Mouse (Mus musculus) lung, adult 2 months (tissue): Measurements from ENCODE around the gene Apbb2. TPM values are rescaled to one million over a fixed set of nuclear protein-coding genes. Genes with fewer than 3 reads are reported as not detected.

ENCODE experiments used
- DNase-seq: peaks from one replicate; pipeline ENCODE4 v3.0.0; 2022
- H3K4me1 ChIP-seq: fragments of 200-500 bp; 2 replicates; pipeline ENCODE4 v1.6.1; 2011; ENCODE audit warnings: low read length; ENCODE audit not compliant: control insufficient read depth, insufficient read depth
- H3K4me3 ChIP-seq: fragments of 200-500 bp; replicated peaks from 2 replicates; pipeline ENCODE3; 2011; ENCODE audit warnings: low read depth, mild to moderate bottlenecking, control low read depth, low read length; ENCODE audit errors: extremely low read depth
- CTCF ChIP-seq: fragments of 200-500 bp; IDR thresholded peaks from 2 replicates; pipeline ENCODE4 v1.5.1; 2011; ENCODE audit warnings: mild to moderate bottlenecking, low read length, control low read depth; ENCODE audit not compliant: insufficient read depth
- POLR2A ChIP-seq: fragments of 200-500 bp; IDR thresholded peaks from 2 replicates; pipeline ENCODE4 v1.6.1; 2011; ENCODE audit warnings: low read depth, mild to moderate bottlenecking, control low read depth, low read length, borderline replicate concordance; ENCODE audit errors: extremely low read depth
- WGBS: fragments of 180-500 bp; shearing (Covaris S2); methylation state at CpG from one replicate; pipeline ENCODE4 v1.1.7; 2018; 5-methylcytosine and 5-hydroxymethylcytosine counted together
- polyA plus RNA-seq: library from polyadenylated mRNA; depleted of rRNA; stranded (reverse); fragments of >200 nt; gene quantifications from 2 replicates; pipeline ENCODE4 v1.2.3, GENCODE M21; 2012

The Apbb2 gene
- polyA plus RNA-seq, 1 experiment, result 24.6 TPM

- Histone ChIP-seq H3K4me1 (peaks cover under 1% of the 10 kb centered on the region; the same call in 1 of the 2 replicates), H3K4me3 (no peak overlapping the region)
- whole genome bisulfite sequencing, result 75% methylated on average over 11 of the region's 11 CpGs
- TF ChIP-seq POLR2A (no peak), CTCF (no peak)
- no peak for DNase-seq
These were observed 144.4 kb downstream of the Apbb2 start for GRCm38 (mm10) chr5:66474153-66474552.

- Histone ChIP-seq H3K4me1 (no peaks in the 10 kb centered on the region; the same call in 1 of the 2 replicates), H3K4me3 (no peak overlapping the region)
- WGBS, result 51% methylated on average over 12 of the region's 12 CpGs
- DNase-seq, result no peak
- TF ChIP-seq CTCF, result no peak
- TF ChIP-seq POLR2A, result no peak
These were observed 145.0 kb downstream of the Apbb2 start for GRCm38 (mm10) chr5:66473599-66473998.

DNA sequence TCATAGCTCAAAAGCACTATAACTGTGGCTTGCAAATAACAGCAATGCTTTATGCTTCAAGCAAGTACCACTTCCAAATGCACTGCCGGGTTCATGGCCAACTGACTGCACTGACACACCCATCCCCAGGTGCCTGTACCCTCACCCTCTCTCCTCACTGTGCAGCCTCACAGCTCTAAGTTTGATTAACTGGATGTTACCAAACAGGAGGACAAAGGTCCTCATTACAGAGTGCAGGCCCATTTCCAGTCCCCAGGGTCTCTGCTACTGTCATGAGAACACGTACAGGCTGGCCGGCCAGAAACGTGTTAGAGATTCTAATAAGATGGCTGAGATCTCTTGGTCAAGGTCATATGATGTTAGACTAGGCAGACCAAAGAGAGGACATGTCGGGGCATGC is 147.7 kb downstream of the Apbb2 start:
- TF ChIP-seq CTCF (no peak), POLR2A (no peak)
- Histone ChIP-seq H3K4me3 (no peak overlapping the region), H3K4me1 (no peaks in the 10 kb centered on the region; the same call in 1 of the 2 replicates)
- DNase-seq, result no peak
- WGBS, result 84% methylated on average over 5 of the region's 5 CpGs

GRCm38 (mm10) chr5:66469685-66470084 is 148.9 kb downstream of the Apbb2 start:
- Histone ChIP-seq H3K4me1 (no peaks in the 10 kb centered on the region; the same call in 1 of the 2 replicates), H3K4me3 (no peak overlapping the region)
- WGBS, result 44% methylated on average over 11 of the region's 11 CpGs
- DNase-seq, result no peak
- TF ChIP-seq POLR2A, result no peak
- TF ChIP-seq CTCF, result no peak

DNA sequence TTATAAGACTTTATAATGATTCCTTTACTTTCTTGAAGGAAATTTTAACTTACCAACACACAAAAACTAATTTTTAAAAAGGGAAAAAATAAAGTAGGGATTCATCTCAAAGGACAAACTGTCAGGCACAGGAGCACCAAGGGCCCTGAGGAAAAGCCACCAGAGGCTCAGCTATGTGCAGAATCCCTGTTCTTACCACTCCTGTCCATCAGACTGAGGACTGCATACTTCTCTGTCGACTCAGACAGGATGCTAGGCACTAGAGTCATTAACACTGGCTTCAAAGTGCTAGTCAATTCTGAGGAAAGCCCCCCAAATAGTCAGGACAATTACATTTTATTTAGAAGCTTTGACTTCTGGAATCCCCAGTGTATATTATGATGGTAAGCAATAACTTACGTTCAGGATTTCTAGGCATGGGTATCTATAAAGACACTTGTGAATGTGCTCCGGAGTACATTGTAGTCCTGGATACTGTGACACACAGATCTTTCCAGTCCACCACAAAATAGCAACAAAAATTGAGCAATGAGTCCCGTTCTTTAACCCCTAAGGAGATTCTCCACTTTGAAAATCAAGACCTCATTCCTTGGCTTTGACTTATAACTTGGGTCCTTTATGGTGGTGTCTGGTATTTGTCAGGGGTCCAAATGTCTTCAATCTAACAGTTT is 150.1 kb downstream of the Apbb2 start:
- TF ChIP-seq CTCF (no peak), POLR2A (no peak)
- 65% methylated on average over 4 of the region's 4 CpGs for WGBS
- no peaks in the 10 kb centered on the region; the same call in 1 of the 2 replicates for H3K4me1 ChIP-seq
- no peak for DNase-seq
- H3K4me3 ChIP-seq, result no peak overlapping the region

DNA sequence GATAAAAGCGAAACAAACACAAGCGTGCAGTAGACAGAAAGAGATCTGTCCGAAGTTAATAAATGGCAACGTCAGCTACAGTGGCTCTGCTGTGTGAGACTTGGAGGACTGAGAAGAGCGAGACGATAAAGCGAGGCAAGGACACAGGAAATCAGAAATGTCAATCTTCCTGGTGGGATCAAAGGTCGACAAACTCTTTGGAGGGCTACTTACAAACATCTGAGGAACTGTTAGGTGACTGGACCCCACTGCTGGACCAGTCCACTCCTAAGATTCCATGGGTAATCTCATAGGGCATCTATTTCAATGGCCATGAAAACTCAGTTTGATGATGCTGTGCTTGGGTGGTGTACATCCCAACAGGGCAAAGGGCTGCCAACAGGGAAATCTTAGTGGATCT is 155.9 kb downstream of the Apbb2 start:
- no peak overlapping the region for H3K4me3 ChIP-seq

DNA sequence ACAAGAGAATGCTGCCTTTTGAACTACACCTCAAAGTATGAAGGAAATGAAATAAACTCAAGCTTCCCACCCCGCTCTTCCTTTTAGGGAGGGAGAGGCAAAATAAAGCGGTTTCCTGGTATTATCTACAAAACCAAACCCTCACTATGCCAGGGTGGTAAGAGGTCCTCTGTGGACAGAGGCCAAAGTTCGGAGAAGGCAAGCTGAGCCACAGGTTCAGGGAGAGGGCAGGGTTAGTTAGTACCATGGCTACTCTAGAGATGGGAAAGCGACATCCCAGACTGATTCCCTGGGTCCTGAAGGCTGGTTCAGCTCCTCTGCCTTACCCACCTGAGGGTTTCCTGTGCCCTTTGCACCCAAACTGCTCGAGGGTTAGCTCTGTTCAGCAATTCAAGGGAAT is 159.7 kb downstream of the Apbb2 start:
- Histone ChIP-seq H3K4me3 (no peak overlapping the region), H3K4me1 (peaks cover 6% of the 10 kb centered on the region)
- TF ChIP-seq POLR2A (no peak), CTCF (no peak)
- no peak for DNase-seq
- 41% methylated on average over 5 of the region's 5 CpGs for WGBS

More for the DNA sequence above, 155.9 kb downstream of the Apbb2 start:
- DNase-seq, result no peak
- WGBS, result 73% methylated on average over 8 of the region's 8 CpGs
- TF ChIP-seq POLR2A, result no peak
- TF ChIP-seq CTCF, result no peak
- H3K4me1 ChIP-seq, result peaks cover 6% of the 10 kb centered on the region

GRCm38 (mm10) chr5:66455271-66455670 is 163.3 kb downstream of the Apbb2 start:
- 81% methylated on average over 5 of the region's 5 CpGs for WGBS
- no peak for TF ChIP-seq CTCF
- no peak for DNase-seq
- Histone ChIP-seq H3K4me3 (no peak overlapping the region), H3K4me1 (peaks cover 12% of the 10 kb centered on the region)

- 84% methylated on average over 4 of the region's 4 CpGs for WGBS
- no peak overlapping the region for H3K4me3 ChIP-seq
- TF ChIP-seq POLR2A (no peak), CTCF (no peak)
- H3K4me1 ChIP-seq, result peaks cover 10% of the 10 kb centered on the region
- no peak for DNase-seq
These were observed 163.8 kb downstream of the Apbb2 start for GRCm38 (mm10) chr5:66454826-66455225.

DNA sequence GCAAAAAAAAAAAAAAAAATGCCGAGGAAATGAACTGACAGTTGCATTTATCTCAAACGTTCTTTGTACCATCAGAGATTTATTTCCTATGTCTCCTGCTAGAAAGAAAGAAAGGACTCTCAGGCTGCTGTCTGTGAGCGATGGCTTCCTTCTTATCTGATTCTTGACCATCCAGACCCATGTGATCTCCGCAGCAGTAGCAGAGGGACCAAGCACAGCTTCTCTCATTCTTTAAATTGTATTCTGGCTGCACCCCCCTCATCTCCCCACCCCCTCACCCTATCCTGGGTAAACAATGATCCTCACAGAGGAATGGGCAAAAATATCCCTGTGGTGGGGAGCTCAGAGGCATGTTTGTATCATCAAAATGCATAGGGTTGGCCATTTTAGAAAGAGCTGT is 165.5 kb downstream of the Apbb2 start:
- DNase-seq, result no peak
- H3K4me1 ChIP-seq, result peaks cover 6% of the 10 kb centered on the region
- no peak overlapping the region for H3K4me3 ChIP-seq
- WGBS, result 23% methylated on average over 4 of the region's 4 CpGs
- TF ChIP-seq CTCF (no peak), POLR2A (no peak)

GRCm38 (mm10) chr5:66451561-66451960 is 167.0 kb downstream of the Apbb2 start:
- Histone ChIP-seq H3K4me3 (no peak overlapping the region), H3K4me1 (peaks cover 6% of the 10 kb centered on the region)
- TF ChIP-seq POLR2A, result no peak
- TF ChIP-seq CTCF, result no peak
- 61% methylated on average over 5 of the region's 5 CpGs for WGBS
- DNase-seq, result no peak
